Mouse (Mus musculus) embryo, embryonic 11.5 days (tissue): ENCODE data around the gene Ppp2r5d.

ENCODE experiments used
- DNase-seq: peaks from one replicate; pipeline ENCODE4 v3.0.0-alpha.2; 2012; ENCODE audit warnings: low read depth, low spot score

The Ppp2r5d gene

DNA sequence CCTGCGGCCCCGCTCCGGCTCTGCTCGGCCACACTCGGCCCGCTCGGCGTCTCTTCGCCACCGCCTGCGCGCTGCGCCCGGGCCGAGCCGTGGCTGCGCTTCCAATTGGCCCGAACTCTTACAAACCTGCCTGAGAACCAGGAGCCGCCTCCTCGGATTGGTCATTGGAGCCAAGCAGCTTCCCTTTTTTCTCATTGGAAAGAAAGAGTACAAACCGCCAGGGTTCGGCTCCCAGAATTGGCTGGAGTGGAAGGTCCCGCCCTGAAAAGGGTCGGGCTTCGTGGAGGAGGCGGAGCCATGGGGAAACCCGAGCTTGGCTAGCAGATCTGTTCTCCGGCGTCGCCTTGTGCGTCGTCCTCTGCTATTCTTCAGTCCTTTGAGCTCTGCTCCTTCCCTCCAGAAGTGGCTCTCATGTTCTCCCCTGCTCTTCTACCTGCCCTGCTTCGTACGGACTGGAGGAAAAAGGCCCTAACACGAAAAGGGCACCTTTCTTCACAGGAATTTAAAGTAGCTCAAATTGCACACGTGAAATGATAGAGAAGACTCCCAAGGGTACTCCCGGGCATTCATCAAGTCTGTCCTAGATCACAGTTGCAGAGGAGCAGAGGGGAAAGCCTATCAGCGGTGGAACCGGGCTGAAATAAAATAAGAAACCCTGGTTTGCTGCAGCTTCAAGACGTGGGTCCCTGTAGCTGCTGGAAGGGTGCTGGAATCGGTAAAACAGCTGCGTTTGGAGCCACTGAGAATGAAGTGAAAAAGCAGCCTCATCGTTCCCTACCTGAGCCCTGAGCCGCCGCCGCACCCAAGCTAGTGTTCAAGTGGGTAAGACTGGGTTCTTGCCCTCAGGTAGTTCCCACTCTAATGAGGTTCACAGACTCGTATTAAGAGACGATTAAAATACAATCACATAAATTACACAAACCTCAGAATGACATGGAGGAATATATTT is at the start of gene Ppp2r5d:
TSS of gene Ppp2r5d (minus strand) at position 225 of the 949 bp plus-strand sequence.
- DNase-seq = peak; percentile 94

DNA sequence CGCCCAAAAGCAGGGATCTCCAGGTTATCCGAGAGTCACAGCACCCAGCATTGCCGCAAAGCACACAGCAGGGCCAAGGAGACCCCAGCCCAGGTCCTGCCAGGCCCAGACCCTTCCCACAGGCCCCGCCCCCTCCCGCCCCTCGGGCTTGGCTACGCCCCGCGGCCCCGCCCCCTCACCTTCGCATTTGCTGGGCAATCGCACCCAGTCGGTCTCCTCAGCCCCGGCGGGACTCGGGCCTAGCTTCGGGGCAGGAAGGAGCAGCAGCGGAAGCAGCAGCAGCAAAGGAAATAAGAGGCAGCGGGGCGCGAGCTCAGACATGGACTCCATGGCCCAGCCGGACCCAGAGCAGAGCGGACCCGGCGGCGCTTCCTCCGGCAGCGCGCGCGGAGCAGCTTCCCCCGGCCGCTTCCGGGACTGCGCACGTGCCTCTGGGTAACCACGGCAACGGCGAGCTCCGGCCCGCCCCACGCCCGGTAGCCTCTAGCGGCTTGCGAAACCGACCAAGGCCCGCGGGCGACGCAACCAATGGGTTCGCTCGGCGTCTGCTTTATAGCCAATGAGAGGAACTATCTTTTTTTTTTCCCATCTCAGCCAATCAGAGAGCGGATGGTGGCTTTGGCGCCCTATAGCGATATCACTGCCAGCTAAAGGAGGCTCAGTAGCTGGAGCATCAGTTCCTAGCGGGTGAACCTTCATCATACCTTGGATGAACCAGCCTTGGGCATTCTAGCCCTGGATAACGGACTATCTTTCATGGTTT is 47.1 kb upstream of the Ppp2r5d start, which contains the start of gene Cnpy3:
TSS of gene Cnpy3 (minus strand) at position 421 of the 763 bp plus-strand sequence.
- peak; percentile 96 for DNase-seq

DNA sequence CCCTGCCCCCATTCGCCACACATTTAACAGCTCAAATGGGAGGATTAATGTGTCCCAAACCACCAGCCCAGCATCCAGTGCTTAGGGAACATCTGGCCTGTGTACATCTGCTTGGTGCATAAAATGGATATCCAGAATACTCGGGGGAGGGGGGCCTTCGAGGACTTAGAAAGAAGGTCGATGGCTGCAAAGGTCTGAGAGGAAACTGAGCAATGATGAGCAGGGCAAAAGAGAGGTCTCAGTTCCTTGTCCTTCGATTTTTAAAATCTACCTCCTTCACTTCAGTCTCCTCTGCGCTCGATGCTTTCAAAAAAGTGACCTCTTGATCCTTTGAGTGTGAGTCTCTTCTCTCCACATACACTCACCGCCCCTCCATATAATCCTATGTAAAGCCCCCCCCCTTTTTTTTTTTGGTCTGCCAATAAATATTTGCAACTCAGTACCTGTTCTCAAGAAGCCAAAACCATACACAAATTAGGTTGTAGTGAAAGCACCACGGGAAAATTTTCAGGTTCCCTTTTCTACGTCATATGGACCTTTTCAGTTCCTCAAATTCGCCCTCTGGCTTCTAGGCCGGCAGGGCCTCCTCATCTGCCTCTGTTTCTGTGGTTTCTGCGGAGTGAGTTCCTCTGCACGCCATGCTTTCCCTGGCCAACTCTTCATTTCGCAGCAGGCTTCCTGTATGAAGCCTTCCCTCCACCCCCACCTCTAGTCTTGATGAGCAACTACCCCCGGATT is 46.3 kb upstream of the Ppp2r5d start:
- no peak for DNase-seq

DNA sequence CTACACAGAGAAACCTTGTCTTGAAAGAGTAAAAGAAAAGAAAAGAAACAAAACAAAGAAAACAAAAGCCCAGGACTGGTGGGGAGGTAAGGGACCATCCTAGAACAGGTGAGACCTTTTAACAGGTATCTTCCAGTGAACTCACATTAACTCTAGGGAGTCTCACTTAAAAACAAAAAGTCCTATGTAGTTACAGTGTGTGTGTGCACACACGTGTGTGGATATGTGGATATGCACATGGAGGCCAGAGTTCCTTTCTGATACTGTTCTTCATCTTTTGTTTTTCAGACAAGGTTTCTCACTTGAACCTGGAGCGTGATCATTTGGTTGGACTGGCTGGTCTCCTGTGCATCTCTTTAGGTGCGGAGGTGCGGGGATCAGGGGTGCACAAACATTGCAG is 45.7 kb upstream of the Ppp2r5d start:
- DNase-seq = no peak

DNA sequence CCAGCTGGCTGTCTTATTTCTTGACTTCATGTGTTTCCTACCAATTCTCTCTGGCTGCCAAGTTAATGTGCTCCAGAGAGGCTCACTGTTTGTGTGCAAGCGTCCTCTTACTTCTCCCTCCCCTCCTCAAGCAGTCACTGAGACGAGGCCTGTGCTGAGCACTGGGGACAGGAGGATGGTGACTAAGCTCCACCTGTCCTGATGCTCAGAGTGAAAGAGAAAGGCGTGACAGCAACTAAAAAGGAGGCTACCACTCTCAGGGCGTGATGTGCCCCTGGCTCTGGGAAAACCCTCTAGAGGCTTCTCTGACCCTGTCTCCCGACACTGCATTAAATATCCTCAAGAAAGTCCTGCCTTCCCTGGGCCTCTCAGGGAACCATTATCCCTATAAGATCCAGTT is 44.4 kb upstream of the Ppp2r5d start:
- no peak for DNase-seq

DNA sequence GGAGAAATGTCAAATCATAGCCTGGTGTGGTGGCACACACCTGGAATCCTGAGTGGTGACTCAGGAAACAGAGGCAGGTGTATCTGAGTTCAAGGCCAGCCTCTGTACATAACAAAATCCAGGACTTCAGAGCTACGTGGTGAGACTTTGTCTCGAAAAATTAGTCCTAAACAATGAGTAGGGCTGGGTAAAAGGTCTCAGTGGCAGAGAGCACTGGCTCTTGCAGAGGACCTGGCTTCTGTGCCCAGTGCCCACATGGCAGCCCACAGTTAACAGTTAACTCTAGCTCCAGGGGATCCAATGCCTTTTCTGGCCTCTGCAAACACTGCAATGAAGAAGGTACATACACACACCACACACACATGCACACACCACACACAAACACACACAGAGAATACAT is 42.9 kb upstream of the Ppp2r5d start:
- DNase-seq = no peak

DNA sequence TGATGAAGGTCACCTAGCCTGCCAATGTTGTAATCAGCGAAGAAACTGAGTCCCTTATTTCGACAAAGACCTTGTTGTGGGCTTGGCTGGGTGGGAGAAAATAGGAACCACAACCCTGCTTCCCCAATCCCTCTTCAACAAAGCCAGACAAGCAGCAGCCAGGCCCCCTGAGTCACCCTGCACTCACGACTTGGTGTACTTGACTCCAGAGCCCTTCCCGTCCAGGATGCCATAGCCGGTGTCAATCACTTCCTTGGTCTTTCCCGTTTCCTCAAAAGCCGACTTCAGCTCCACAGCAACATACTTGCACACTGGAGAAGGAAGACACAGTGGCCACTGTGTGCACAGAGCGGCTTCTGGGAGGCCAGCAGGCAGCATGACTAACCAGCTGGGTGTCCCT is 42.3 kb upstream of the Ppp2r5d start:
- no peak for DNase-seq

DNA sequence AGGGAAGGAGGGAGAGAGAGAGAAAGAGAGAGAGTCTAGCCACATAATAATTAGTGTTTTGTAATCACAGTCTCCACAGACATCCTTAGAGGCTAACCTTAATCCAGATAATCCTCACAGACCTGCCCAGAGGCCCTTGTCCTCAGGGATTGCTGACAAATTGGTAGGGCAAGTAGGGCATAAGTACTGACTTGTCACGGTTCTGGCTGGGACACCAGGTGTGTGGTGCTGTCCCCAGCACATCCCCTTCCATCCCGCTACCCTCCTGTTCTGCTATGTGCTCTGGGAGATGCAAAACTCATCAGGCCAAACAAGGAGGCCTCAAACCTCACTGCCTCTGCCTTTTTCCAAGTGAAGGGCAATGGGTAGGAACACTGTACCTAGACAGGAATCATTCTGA is 40.6 kb upstream of the Ppp2r5d start:
- no peak for DNase-seq

DNA sequence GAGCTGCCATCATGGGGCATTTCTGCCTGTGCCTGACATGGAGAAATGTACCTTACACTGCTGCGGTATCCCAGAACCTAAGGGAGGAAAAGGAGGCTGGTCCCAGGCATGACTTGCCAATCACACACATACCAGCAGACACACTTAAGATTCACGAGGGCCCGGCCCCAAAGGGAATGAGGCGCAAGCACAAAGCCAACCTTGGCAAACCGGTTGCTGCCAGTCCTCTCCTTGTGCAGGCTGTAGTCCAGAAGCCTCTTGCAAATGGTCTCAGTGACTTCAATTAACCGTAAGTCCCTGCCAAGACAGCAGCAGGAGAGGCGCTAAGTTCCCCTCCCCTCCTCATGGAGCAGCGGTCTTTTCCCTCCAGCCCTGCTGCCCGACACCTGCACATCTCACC is 38.1 kb upstream of the Ppp2r5d start:
- no peak for DNase-seq

DNA sequence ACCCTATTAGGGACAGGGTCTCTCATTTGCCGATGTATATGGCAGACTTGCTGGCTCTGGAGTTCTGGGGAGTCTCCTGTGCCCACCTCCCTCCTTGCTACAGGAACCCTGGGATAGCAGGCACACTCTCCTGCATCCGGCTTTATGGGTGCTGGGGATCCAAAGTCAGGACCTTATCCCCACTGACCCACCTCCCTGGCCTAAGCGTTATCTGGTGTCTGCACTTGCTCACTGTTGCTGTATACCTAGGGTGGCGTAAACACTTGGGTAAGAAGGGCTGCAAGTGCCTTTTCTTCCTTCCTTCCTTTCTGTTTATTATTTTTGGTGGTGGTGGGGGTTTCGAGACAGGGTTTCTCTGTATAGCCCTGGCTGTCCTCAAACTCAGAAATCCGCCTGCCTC is 36.4 kb upstream of the Ppp2r5d start:
- no peak for DNase-seq

DNA sequence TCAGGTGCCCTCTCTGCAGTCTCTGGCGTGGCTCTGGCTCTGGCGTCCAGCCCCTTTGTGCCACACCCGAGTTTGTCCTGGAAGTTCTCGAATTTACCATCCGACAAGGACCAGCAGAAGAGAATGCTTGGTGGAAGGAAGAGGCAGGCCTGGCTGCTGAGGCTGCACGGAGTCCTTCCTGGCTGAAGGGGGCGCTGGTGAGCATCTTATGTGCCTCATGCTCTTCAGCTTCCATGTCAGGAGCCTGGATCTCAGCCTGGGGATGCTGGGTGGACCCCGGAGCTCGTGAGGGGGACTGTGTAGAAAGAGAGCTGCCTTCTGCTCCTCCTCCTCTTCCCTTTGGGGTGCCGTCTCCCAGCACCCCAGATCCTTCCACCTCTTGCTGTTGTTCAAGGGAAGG is 31.2 kb upstream of the Ppp2r5d start:
- DNase-seq = no peak

DNA sequence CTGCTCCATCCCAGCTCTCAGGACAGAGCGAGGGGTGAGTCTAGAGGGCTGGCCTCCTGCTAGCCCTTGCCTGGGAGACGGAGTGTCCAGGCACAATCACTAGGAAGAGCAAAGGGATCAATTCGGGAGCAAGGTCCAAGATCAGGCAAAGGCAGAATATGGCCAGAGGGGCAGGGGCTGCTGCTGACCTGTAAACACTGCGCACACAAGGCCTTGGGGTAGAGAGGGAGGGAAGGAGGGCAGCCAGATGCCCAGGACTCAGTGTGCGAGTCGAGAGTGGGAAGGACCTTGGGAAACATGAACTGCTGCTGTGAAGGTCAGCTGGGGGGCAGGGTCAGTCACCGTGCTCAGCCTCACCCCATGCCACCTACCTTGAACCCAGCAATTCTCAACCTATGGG is 30.4 kb upstream of the Ppp2r5d start:
- DNase-seq = no peak

DNA sequence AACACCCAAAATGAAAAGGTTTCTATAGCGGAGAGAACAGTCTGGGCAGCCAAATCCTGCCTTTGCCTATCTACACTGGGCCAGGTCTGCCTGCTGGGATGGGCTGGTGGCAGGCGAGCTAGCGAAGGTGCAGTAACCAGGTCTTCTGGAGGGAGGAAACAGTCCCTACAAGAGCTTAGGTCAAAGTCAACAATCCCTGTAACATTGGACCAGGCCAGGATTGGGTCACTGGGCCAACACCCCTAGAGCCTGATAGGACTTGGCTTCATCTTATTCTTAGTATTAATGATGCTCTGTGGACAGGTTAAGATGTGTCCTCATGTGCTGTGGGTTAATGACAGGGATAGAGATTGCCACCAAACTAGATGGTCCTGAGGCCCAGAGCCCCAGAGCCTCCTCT is 29.1 kb upstream of the Ppp2r5d start:
- DNase-seq = no peak

DNA sequence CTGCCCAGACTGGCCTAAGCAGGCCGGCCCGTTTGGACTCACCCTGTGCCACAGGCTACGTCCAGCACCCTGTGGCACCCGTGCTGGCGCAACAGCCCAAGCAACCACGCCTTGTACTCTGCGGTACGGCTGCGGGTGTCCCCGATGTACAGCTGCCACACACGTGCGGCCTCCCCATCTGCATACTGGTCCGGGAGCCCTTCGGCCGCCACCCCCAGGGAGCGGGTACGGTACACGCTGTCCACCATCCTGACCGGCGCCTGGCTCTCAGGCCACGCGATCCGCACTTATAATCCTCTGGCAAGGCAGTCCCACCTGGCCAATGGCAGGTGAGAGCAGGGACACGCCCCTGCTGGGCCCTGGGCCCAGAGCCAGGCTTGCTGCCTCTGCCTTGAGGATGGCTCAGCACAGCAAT is 24.0 kb upstream of the Ppp2r5d start, which contains the start of gene Gnmt:
TSS of gene Gnmt (minus strand) at position 265 of the 415 bp plus-strand sequence.
- DNase-seq = no peak

DNA sequence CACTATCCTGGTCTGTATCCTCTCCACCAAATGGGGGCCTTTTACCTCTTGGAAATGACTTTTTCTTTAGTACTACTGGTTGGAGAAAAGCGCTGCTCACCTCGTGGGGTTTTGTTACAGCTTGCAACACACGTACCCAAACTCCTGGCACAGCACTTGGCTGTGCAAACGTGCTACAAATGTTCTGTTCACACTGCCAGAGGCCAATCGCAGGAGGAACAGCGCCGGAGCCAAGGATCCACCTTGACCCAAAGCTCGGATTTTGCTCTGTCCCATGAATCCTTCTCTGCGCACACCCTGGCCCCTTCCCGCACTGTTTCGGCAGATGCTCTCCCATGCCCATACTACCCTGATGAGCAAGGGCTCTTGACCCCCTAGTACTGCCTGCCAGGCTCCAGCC is 23.6 kb upstream of the Ppp2r5d start:
- no peak for DNase-seq

DNA sequence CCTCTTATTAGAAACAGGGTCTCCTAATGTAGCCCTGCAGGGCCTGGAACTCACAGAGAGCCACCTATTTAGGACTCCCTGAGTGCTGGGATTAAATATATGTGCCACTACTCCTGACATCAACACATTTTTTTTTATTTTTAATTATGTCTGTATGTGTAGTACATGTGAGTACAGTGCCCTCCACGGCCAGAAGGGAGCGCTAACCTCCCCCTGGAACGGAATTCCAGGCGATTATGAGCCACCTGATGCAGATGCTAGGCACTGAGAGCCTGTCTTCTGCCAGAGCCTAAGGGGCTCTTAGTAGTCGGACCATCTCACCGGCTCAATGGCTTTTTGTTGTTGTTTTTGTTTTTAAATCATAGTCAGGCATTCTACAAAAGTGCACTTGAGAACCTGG is 23.1 kb upstream of the Ppp2r5d start:
- no peak for DNase-seq

DNA sequence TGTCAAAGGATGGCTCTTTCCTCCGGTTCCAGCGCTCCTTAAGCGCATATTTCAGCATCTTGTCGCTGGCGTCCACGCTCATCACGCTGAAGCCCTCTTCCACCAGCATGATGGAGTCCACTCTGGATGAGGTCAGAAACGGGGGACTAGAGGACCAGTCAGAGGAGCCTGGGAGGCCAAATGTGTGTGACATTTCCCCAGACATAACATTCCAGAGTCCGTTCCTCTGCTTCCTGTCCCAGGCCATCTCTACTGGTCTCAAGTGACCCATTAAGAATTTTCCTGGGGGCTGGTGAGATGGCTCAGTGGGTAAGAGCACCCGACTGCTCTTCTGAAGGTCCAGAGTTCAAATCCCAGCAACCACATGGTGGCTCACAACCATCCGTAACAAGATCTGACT is 22.4 kb upstream of the Ppp2r5d start:
- no peak for DNase-seq

DNA sequence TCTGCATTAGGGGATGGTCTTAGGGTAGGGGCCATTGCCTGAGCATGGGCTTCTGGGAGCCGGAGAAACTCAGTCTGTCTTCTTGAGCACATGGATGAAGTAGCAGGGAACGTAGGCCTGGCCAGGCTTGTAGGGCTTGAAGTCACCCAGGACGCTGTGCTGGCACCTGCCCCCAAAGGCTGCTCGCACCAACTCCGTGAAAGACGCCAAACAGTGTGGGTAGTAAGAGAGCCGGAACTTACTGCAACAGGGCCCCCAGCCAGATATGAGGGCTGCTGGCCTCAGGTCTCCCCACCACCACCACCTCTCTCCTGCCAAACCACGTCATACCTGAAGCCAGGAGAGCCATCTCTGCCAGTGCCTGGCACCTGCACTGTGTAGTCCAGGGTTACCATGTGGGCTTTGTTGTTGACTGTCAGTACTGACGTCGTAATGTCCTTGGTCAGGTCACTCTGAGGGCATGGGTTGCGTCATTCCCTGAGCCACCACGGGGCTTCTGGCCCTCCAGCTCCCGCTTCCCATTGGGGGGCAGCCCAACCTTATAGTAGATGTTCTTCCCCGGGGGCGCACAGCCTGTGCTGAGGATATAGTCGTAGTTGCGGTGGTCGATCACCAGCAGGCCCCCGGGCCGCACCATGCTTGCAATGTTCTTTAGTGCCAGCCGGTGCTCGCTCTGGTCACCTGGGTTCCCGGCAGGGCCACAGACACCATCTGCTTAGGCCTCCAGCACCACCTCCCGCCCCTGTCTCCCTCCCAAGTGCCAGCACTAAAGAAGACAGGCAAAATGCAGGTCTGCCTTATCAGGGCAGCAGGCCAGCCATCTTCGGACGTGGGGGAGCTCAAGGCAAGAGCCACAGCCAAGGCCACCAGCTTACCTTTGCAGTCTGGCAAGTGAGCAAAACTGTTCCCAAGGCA is 21.1 kb upstream of the Ppp2r5d start:
- no peak for DNase-seq

DNA sequence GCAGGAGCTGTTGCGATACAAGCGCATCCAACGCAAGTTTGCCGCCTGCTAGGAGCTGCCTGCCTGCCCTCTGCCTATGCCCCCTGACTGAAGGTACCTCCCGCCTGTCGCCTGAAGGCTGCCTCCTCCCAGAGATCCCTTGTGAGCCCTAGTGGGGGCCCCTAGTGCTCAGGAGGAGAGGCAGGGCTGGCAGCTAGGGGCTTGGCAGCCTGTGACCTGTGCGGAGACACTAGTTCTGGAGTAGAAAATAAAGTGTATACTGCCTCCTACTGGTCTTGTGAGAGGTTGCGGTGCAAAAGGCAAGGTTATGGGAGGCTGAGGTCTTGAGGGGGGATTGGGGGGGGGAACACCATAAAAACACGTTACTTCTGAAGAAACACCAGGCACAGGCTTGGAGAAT is 20.4 kb upstream of the Ppp2r5d start:
- no peak for DNase-seq

DNA sequence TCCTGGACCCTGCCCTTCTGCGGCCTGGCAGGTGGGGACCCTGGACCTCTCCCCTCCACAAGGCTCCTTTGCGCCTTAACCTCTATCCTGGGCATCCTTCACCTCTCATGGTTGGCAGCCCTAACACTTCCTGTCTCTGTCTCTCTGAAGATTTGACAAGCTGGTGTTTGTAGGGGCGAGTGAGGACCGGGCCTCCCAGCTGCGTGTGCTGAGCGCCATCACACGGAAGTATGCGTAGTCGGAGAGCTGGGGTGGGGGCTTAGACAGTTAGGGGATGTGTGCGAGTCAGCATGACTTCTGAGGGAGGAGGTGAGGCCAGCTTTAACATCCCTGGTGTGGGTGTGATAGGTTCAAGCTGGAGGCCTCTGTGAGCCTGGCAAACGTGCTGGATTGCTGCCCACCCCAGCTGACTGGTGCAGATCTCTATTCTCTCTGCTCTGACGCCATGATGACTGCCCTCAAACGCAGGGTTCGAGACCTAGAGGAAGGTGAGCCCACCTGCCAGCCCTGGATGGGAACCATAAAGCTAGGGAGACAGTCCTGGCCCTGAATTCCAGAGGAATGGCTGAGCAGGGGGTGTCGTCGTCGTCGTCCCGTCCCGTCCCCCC is 19.7 kb upstream of the Ppp2r5d start:
- no peak for DNase-seq
